Mouse (Mus musculus): ENCODE data around the gene Polr1b. TPM values are rescaled to one million over a fixed set of nuclear protein-coding genes. Genes with fewer than 3 reads are reported as not detected.

Polr1b gene
- total and polyA plus RNA-seq, 3 experiments = 22.5 to 42.6 (median 29.3) TPM

- Histone ChIP-seq H3K27me3 (ENCODE audit: insufficient read depth, low read length) (no peaks in the 10 kb centered on the region), H3K4me3 (ENCODE audit: low read depth, low read length) (no peak overlapping the region), H3K4me1 (ENCODE audit: insufficient read depth, low read depth, low read length) (peaks cover 2% of the 10 kb centered on the region; the same call in 1 of the 2 replicates), H3K36me3 (replicated peaks) (no peaks in the 10 kb centered on the region), H3K9me3 (replicated peaks) (peaks cover 5% of the 10 kb centered on the region)
- TF ChIP-seq GATA2 (IDR thresholded peaks at IDR 0.05; ENCODE audit: borderline replicate concordance, low read depth, low read length) (no peak), CTCF (IDR thresholded peaks at IDR 0.05; ENCODE audit: low read depth, low read length) (no peak), POLR2AphosphoS5 (IDR thresholded peaks at IDR 0.05; ENCODE audit: insufficient replicate concordance, low read depth, low read length) (no peak), GATA1 (IDR thresholded peaks at IDR 0.05; ENCODE audit: borderline replicate concordance, low read length) (no peak), TAL1 (conservative IDR thresholded peaks at IDR 0.05; ENCODE audit: low read depth, low read length) (no peak)
- no peak for DNase-seq (ENCODE audit: low spot score)
- ATAC-seq (ENCODE audit: extremely low read depth, insufficient number of reproducible peaks, low FRiP score, poor library complexity, severe bottlenecking) = no peak
Measured at GRCm38 (mm10) chr2:129081097-129081496, 19.7 kb upstream of the Polr1b start.

- H3K36me3 ChIP-seq (replicated peaks) = no peaks in the 10 kb centered on the region
- no peak for DNase-seq (ENCODE audit: low spot score)
- ATAC-seq (ENCODE audit: extremely low read depth, insufficient number of reproducible peaks, low FRiP score, poor library complexity, severe bottlenecking) = no peak
- H3K9me3 ChIP-seq (replicated peaks) = peaks cover 5% of the 10 kb centered on the region
- no peak for TF ChIP-seq TAL1 (conservative IDR thresholded peaks at IDR 0.05; ENCODE audit: low read depth, low read length)
- TF ChIP-seq GATA1 (IDR thresholded peaks at IDR 0.05; ENCODE audit: borderline replicate concordance, low read length) = no peak
- no peak for TF ChIP-seq GATA2 (IDR thresholded peaks at IDR 0.05; ENCODE audit: borderline replicate concordance, low read depth, low read length)
- no peak for TF ChIP-seq CTCF (IDR thresholded peaks at IDR 0.05; ENCODE audit: low read depth, low read length)
- TF ChIP-seq POLR2AphosphoS5 (IDR thresholded peaks at IDR 0.05; ENCODE audit: insufficient replicate concordance, low read depth, low read length) = no peak
- peaks cover 4% of the 10 kb centered on the region; the same call in 1 of the 2 replicates for H3K4me1 ChIP-seq (ENCODE audit: insufficient read depth, low read depth, low read length)
- H3K27me3 ChIP-seq (ENCODE audit: insufficient read depth, low read length) = no peaks in the 10 kb centered on the region
- no peak overlapping the region for H3K4me3 ChIP-seq (ENCODE audit: low read depth, low read length)
Measured at GRCm38 (mm10) chr2:129083514-129083913, 17.3 kb upstream of the Polr1b start.

GRCm38 (mm10) chr2:129084959-129085358 lies 15.8 kb upstream of the Polr1b start:
- H3K36me3 ChIP-seq (replicated peaks) = no peaks in the 10 kb centered on the region
- peaks cover 5% of the 10 kb centered on the region for H3K9me3 ChIP-seq (replicated peaks)
- no peak overlapping the region for H3K4me3 ChIP-seq (ENCODE audit: low read depth, low read length)
- H3K4me1 ChIP-seq (ENCODE audit: insufficient read depth, low read depth, low read length) = peaks cover 4% of the 10 kb centered on the region; the same call in 1 of the 2 replicates
- ATAC-seq (ENCODE audit: extremely low read depth, insufficient number of reproducible peaks, low FRiP score, poor library complexity, severe bottlenecking) = no peak
- no peak for DNase-seq (ENCODE audit: low spot score)
- H3K27me3 ChIP-seq (ENCODE audit: insufficient read depth, low read length) = no peaks in the 10 kb centered on the region; the same call in 1 of the 2 replicates
- TF ChIP-seq CTCF (IDR thresholded peaks at IDR 0.05; ENCODE audit: low read depth, low read length) (0 out of 2 replicates have a peak, but pooled peaks have one; percentile 26), TAL1 (conservative IDR thresholded peaks at IDR 0.05; ENCODE audit: low read depth, low read length) (no peak)

- Histone ChIP-seq H3K36me3 (replicated peaks) (no peaks in the 10 kb centered on the region), H3K9me3 (replicated peaks) (peaks cover 5% of the 10 kb centered on the region), H3K4me1 (ENCODE audit: insufficient read depth, low read depth, low read length) (peaks cover 4% of the 10 kb centered on the region; the same call in 1 of the 2 replicates), H3K4me3 (ENCODE audit: low read depth, low read length) (no peak overlapping the region), H3K27me3 (ENCODE audit: insufficient read depth, low read length) (peaks cover 2% of the 10 kb centered on the region; the same call in 1 of the 2 replicates)
- DNase-seq (ENCODE audit: low spot score) (no peak), ATAC-seq (ENCODE audit: extremely low read depth, insufficient number of reproducible peaks, low FRiP score, poor library complexity, severe bottlenecking) (no peak)
- TF ChIP-seq GATA2 (IDR thresholded peaks at IDR 0.05; ENCODE audit: borderline replicate concordance, low read depth, low read length) = no peak
Measured at GRCm38 (mm10) chr2:129087520-129087919, 13.3 kb upstream of the Polr1b start.

- Histone ChIP-seq H3K27me3 (ENCODE audit: insufficient read depth, low read length) (peaks cover 10% of the 10 kb centered on the region; the same call in 1 of the 2 replicates), H3K4me3 (ENCODE audit: low read depth, low read length) (no peak overlapping the region), H3K36me3 (replicated peaks) (no peaks in the 10 kb centered on the region), H3K9me3 (replicated peaks) (peaks cover 5% of the 10 kb centered on the region), H3K4me1 (ENCODE audit: insufficient read depth, low read depth, low read length) (0 out of 2 replicates have a peak, but pooled peaks cover 2% of the 10 kb centered on the region)
- TF ChIP-seq POLR2AphosphoS5 (IDR thresholded peaks at IDR 0.05; ENCODE audit: insufficient replicate concordance, low read depth, low read length) (no peak), GATA1 (IDR thresholded peaks at IDR 0.05; ENCODE audit: borderline replicate concordance, low read length) (no peak), GATA2 (IDR thresholded peaks at IDR 0.05; ENCODE audit: borderline replicate concordance, low read depth, low read length) (no peak), CTCF (IDR thresholded peaks at IDR 0.05; ENCODE audit: low read depth, low read length) (no peak), TAL1 (conservative IDR thresholded peaks at IDR 0.05; ENCODE audit: low read depth, low read length) (no peak)
- no peak for DNase-seq (ENCODE audit: low spot score)
- ATAC-seq (ENCODE audit: extremely low read depth, insufficient number of reproducible peaks, low FRiP score, poor library complexity, severe bottlenecking) = no peak
Measured at GRCm38 (mm10) chr2:129090370-129090769, 10.4 kb upstream of the Polr1b start.

GRCm38 (mm10) chr2:129092810-129093209 lies 8.0 kb upstream of the Polr1b start:
- no peak for ATAC-seq (ENCODE audit: extremely low read depth, insufficient number of reproducible peaks, low FRiP score, poor library complexity, severe bottlenecking)
- Histone ChIP-seq H3K4me1 (ENCODE audit: insufficient read depth, low read depth, low read length) (no peaks in the 10 kb centered on the region), H3K36me3 (replicated peaks) (no peaks in the 10 kb centered on the region), H3K27me3 (ENCODE audit: insufficient read depth, low read length) (peaks cover 10% of the 10 kb centered on the region; the same call in 1 of the 2 replicates), H3K9me3 (replicated peaks) (no peaks in the 10 kb centered on the region), H3K4me3 (ENCODE audit: low read depth, low read length) (no peak overlapping the region)
- TF ChIP-seq CTCF (IDR thresholded peaks at IDR 0.05; ENCODE audit: low read depth, low read length) = no peak
- TF ChIP-seq GATA1 (IDR thresholded peaks at IDR 0.05; ENCODE audit: borderline replicate concordance, low read length) = no peak
- no peak for TF ChIP-seq TAL1 (conservative IDR thresholded peaks at IDR 0.05; ENCODE audit: low read depth, low read length)
- TF ChIP-seq POLR2AphosphoS5 (IDR thresholded peaks at IDR 0.05; ENCODE audit: insufficient replicate concordance, low read depth, low read length) = no peak
- no peak for TF ChIP-seq GATA2 (IDR thresholded peaks at IDR 0.05; ENCODE audit: borderline replicate concordance, low read depth, low read length)
- DNase-seq (ENCODE audit: low spot score) = no peak

Data from G1E (cell line).